Mouse (Mus musculus) CH12.LX (cell line): Measurements from ENCODE around the gene Oxt. TPM values are rescaled to one million over a fixed set of nuclear protein-coding genes. Genes with fewer than 3 reads are reported as not detected.
A peak's percentile ranks its signal among the peaks of the same experiment; 100 is the strongest.

Experiments
- DNase-seq: peaks from one replicate; pipeline ENCODE4 v3.0.0-alpha.2; 2013; ENCODE audit errors: extremely low read depth
- H3K27ac ChIP-seq: 2 replicates; pipeline ENCODE4 v1.5.1; 2012; ENCODE audit warnings: low read depth, mild to moderate bottlenecking, control low read depth, moderate library complexity; ENCODE audit not compliant: insufficient read depth
- H3K27me3 ChIP-seq: replicated peaks from 2 replicates; pipeline ENCODE3; 2012; ENCODE audit warnings: inconsistent platforms
- H3K36me3 ChIP-seq, 2 experiments: replicated peaks in 1 of 2; 2 replicates each; pipeline versions ENCODE3 to v1.6.1; 2012; ENCODE audit warnings: inconsistent platforms in 1 of 2, low read length in 1 of 2, mild to moderate bottlenecking in 1 of 2, mixed read lengths in 1 of 2, moderate library complexity in 1 of 2; ENCODE audit not compliant: control insufficient read depth in 1 of 2, insufficient read depth in 1 of 2
- H3K4me1 ChIP-seq, 2 experiments: 2 replicates each; pipeline ENCODE4 v1.6.1; 2012; ENCODE audit warnings: inconsistent platforms in 1 of 2, moderate library complexity in 1 of 2; ENCODE audit not compliant: insufficient read depth in 2 of 2, control insufficient read depth in 1 of 2
- H3K4me2 ChIP-seq: 2 replicates; pipeline ENCODE4 v1.6.1; 2012; ENCODE audit warnings: low read depth, mild to moderate bottlenecking, control low read depth; ENCODE audit not compliant: poor library complexity, insufficient read depth, severe bottlenecking
- H3K4me3 ChIP-seq, 3 experiments: fragments of 150-350 bp in 1 of 3; sonication (generic) in 1 of 3; replicated peaks in 1 of 3; 2 replicates each; pipeline versions ENCODE3 to v1.5.1; 2011 to 2012; ENCODE audit warnings: low read depth in 2 of 3, low read length in 2 of 3, mild to moderate bottlenecking in 2 of 3, moderate library complexity in 2 of 3, control low read depth in 1 of 3, improper control_type of control experiment in 1 of 3, inconsistent platforms in 1 of 3, mixed read lengths in 1 of 3; ENCODE audit not compliant: poor library complexity in 1 of 3
- H3K79me2 ChIP-seq: replicated peaks from 2 replicates; pipeline ENCODE4 v1.6.1; 2012; ENCODE audit warnings: mild to moderate bottlenecking, moderate library complexity; ENCODE audit not compliant: control insufficient read depth, poor library complexity, insufficient read depth, severe bottlenecking; ENCODE audit errors: extremely low read depth
- H3K9ac ChIP-seq: 2 replicates; pipeline ENCODE4 v1.6.1; 2012; ENCODE audit warnings: low read depth, mild to moderate bottlenecking, control low read depth, moderate library complexity; ENCODE audit not compliant: insufficient read depth
- H3K9me3 ChIP-seq: replicated peaks from 2 replicates; pipeline ENCODE3; 2012; ENCODE audit warnings: low read length, inconsistent platforms, mixed read lengths
- BHLHE40 ChIP-seq: IDR thresholded peaks from 2 replicates; pipeline ENCODE4 v1.6.1; 2011; ENCODE audit warnings: mild to moderate bottlenecking, low read depth, low read length, improper control_type of control experiment
- EP300 ChIP-seq: IDR thresholded peaks from 2 replicates; pipeline ENCODE4 v1.6.1; 2011; ENCODE audit warnings: low read length, improper control_type of control experiment
- ETS1 ChIP-seq: conservative IDR thresholded peaks from 2 replicates; pipeline ENCODE4 v1.6.1; 2012; ENCODE audit warnings: low read depth, mild to moderate bottlenecking, inconsistent platforms, low read length, improper control_type of control experiment, moderate library complexity
- GABPA ChIP-seq: IDR thresholded peaks from 2 replicates; pipeline ENCODE4 v1.6.1; 2012; ENCODE audit warnings: low read depth, low read length, improper control_type of control experiment, inconsistent platforms; ENCODE audit not compliant: insufficient replicate concordance
- IRF4 ChIP-seq: IDR thresholded peaks from 2 replicates; pipeline ENCODE4 v1.6.1; 2014; ENCODE audit warnings: low read depth, mild to moderate bottlenecking, inconsistent platforms, low read length, improper control_type of control experiment
- MAFK ChIP-seq: IDR thresholded peaks from 2 replicates; pipeline ENCODE4 v1.6.1; 2011; ENCODE audit warnings: low read length, improper control_type of control experiment; ENCODE audit not compliant: insufficient replicate concordance
- MAX ChIP-seq: IDR thresholded peaks from 2 replicates; pipeline ENCODE4 v1.6.1; 2011; ENCODE audit warnings: low read length, improper control_type of control experiment
- MAZ ChIP-seq: IDR thresholded peaks from 2 replicates; pipeline ENCODE4 v1.6.1; 2012; ENCODE audit warnings: low read depth, mild to moderate bottlenecking, inconsistent platforms, low read length, improper control_type of control experiment, moderate library complexity
- MEF2A ChIP-seq: IDR thresholded peaks from 2 replicates; pipeline ENCODE4 v1.6.1; 2014; ENCODE audit warnings: low read depth, mild to moderate bottlenecking, inconsistent platforms, low read length, improper control_type of control experiment, borderline replicate concordance
- MXI1 ChIP-seq: IDR thresholded peaks from 2 replicates; pipeline ENCODE4 v1.6.1; 2011; ENCODE audit warnings: mild to moderate bottlenecking, low read depth, low read length, improper control_type of control experiment
- MYC ChIP-seq: IDR thresholded peaks from 2 replicates; pipeline ENCODE4 v1.6.1; 2011; ENCODE audit warnings: low read depth, mild to moderate bottlenecking, improper control_type of control experiment, low read length
- NELFE ChIP-seq: IDR thresholded peaks from 2 replicates; pipeline ENCODE4 v1.6.1; 2011; ENCODE audit warnings: low read depth, low read length, improper control_type of control experiment
- RCOR1 ChIP-seq: conservative IDR thresholded peaks from 2 replicates; pipeline ENCODE4 v1.6.1; 2012; ENCODE audit warnings: low read depth, mild to moderate bottlenecking, inconsistent platforms, low read length, improper control_type of control experiment
- TBP ChIP-seq: conservative IDR thresholded peaks from 2 replicates; pipeline ENCODE4 v1.6.1; 2011; ENCODE audit warnings: low read depth, low read length, improper control_type of control experiment
- USF1 ChIP-seq: IDR thresholded peaks from 2 replicates; pipeline ENCODE4 v1.6.1; 2014; ENCODE audit warnings: low read depth, mild to moderate bottlenecking, inconsistent platforms, low read length, improper control_type of control experiment
- USF2 ChIP-seq: conservative IDR thresholded peaks from 2 replicates; pipeline ENCODE4 v1.6.1; 2011; ENCODE audit warnings: low read depth, low read length, improper control_type of control experiment
- dilution Hi-C: fragments of 300-500 bp; cut with MboI; formaldehyde crosslinking; loops from 2 replicates; pipeline ENCODE4 v1.14.3; 2020; ENCODE audit warnings: low sequenced_read_pairs; ENCODE audit not compliant: extremely low pct_unique_long_range_greater_than_20kb, extremely low pct_ligation_motif_present
- in situ Hi-C: fragments of 300-500 bp; cut with MboI; formaldehyde crosslinking; loops from 3 replicates; pipeline ENCODE4 v1.14.3; 2019; ENCODE audit warnings: low sequenced_read_pairs, low pct_ligation_motif_present, low pct_unique_long_range_greater_than_20kb, mixed read lengths
- polyA plus RNA-seq: library from polyadenylated mRNA; unstranded; fragments of >175 nt; gene quantifications from 2 replicates; pipeline ENCODE4 v1.2.1, GENCODE M21; 2012; ENCODE audit warnings: low read depth; ENCODE audit not compliant: insufficient read length
- total RNA-seq, 2 experiments: library from RNA; depleted of rRNA; stranded (reverse); fragments of 300-350 nt in 1 of 2; fragments of >200 nt in 1 of 2; gene quantifications; 2 replicates each; pipeline ENCODE4 v1.2.3; 2012 to 2014

Gene Oxt
- total and polyA plus RNA-seq, 3 experiments: not detected

DNA sequence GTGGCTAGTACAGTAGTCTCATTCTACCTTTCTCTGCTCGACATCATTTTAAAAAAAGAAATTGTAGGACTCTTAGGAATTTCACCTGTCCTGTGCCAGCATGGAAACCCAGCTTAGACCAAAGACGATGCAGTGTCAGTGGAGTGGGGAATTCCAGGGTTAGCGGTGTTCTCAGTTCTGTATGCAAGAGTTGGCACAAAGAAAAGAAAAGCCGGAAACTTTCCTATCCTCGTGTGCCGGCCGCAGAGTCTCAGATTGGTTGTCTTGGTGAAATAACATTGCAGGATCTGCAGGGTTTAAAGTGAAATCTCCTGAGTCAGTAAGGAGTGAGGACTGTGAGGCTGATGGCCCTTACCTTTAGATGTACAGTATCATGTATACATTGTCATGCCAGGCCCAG is 46.0 kb upstream of the Oxt start:
- peaks cover 18 to 60% of the 10 kb centered on the region in 2 experiments for H3K4me1 ChIP-seq
- peak; percentile 49 for DNase-seq
- H3K27ac ChIP-seq: peak overlapping the region; percentile 38
- in situ Hi-C loops (no loop called here), dilution Hi-C loops (no loop called here)
- H3K9me3 ChIP-seq: no peaks in the 10 kb centered on the region
- TF ChIP-seq USF2 (no peak), USF1 (no peak), EP300 (peak; percentile 63), MAFK (0 out of 2 replicates have a peak, but pooled peaks have one; percentile 33), MYC (peak; percentile 55; the same call in 1 of the 2 replicates), MXI1 (peak; percentile 18; the same call in 1 of the 2 replicates), ETS1 (peak; percentile 47), NELFE (no peak), MAX (peak; percentile 43; the same call in 1 of the 2 replicates), BHLHE40 (peak; percentile 64), MEF2A (0 out of 2 replicates have a peak, but pooled peaks have one; percentile 28), IRF4 (peak; percentile 65; the same call in 1 of the 2 replicates)
- H3K36me3 ChIP-seq: peaks cover 10 to 53% of the 10 kb centered on the region in 2 experiments
- H3K4me3 ChIP-seq: no peak overlapping the region
- H3K9ac ChIP-seq: peak overlapping the region; percentile 40
- no peaks in the 10 kb centered on the region for H3K79me2 ChIP-seq
- H3K4me2 ChIP-seq: peak overlapping the region; percentile 72
- H3K27me3 ChIP-seq: no peaks in the 10 kb centered on the region

DNA sequence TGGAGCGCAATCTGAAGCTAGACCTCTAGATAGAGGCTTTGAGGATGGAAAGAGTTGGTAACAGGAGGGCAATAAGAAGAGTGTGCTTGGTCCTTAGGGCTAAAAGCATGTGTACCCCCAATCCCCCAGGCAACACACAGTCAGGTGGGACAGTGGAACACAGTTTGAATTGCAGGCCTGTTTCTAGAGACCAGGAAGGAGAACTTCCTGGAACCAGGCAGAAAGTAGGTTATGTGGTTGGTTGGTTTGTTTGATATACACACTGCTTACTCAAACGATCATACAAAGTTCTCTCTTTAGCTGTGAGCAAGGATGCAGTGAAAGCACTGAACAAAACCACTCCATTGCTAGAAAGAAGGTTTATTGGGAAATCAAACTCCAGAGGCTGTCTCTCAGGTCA is 43.8 kb upstream of the Oxt start:
- Histone ChIP-seq H3K36me3 (peaks cover 9 to 52% of the 10 kb centered on the region in 2 experiments), H3K4me2 (no peak overlapping the region), H3K27ac (no peak overlapping the region), H3K4me1 (peaks cover 23 to 71% of the 10 kb centered on the region in 2 experiments), H3K9ac (no peak overlapping the region), H3K4me3 (no peak overlapping the region), H3K27me3 (no peaks in the 10 kb centered on the region), H3K79me2 (no peaks in the 10 kb centered on the region), H3K9me3 (no peaks in the 10 kb centered on the region)
- dilution Hi-C loops: no loop called here
- no peak for DNase-seq
- in situ Hi-C loops: no loop called here
- TF ChIP-seq GABPA: no peak
- TF ChIP-seq TBP: no peak

DNA sequence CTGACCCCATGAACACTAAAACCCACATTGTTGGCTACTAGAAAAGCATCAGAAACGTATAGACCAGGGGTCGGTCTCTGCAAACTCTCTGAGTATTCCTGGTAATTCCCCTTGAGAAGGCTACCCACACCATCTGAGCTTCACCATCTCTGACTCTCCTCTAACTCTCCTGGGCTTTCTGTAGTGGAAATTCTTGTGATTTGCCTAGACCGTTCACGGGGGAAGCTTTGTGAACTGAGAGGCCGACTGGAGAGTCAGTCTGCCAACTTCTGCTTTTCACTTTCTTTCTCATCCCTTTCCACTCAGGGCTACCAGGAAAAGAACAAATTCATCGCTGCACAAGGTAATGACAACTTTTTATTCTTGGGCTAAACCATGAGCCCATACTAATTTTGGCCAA is 41.0 kb upstream of the Oxt start:
- TF ChIP-seq RCOR1: no peak
- TF ChIP-seq BHLHE40: peak; percentile 50
- TF ChIP-seq MAZ: 0 out of 2 replicates have a peak, but pooled peaks have one; percentile 16
- TF ChIP-seq NELFE: no peak
- peak; percentile 86 for TF ChIP-seq EP300
- TF ChIP-seq IRF4: peak; percentile 64; the same call in 1 of the 2 replicates
- peak; percentile 70 for TF ChIP-seq ETS1
- TF ChIP-seq, all 38 proteins: peak for 5
- Histone ChIP-seq H3K4me1 (peaks cover 16 to 73% of the 10 kb centered on the region in 2 experiments), H3K4me3 (no peak overlapping the region), H3K4me2 (no peak overlapping the region), H3K9ac (no peak overlapping the region), H3K79me2 (no peaks in the 10 kb centered on the region), H3K36me3 (peaks cover 17 to 66% of the 10 kb centered on the region in 2 experiments), H3K9me3 (peaks cover 13% of the 10 kb centered on the region), H3K27me3 (no peaks in the 10 kb centered on the region), H3K27ac (no peak overlapping the region)
- dilution Hi-C loops (no loop called here), in situ Hi-C loops (no loop called here)
- peak; percentile 87 for DNase-seq
